Mouse (Mus musculus) MEL (cell line): Measurements from ENCODE around the gene Tmem251. TPM values are rescaled to one million over a fixed set of nuclear protein-coding genes. Genes with fewer than 3 reads are reported as not detected.

ENCODE experiments used
- DNase-seq: peaks from one replicate; pipeline ENCODE4 v3.0.0; 2011; ENCODE audit warnings: low read depth, low spot score
- H3K27ac ChIP-seq: 2 replicates; pipeline ENCODE4 v1.5.1; 2012; ENCODE audit warnings: low read depth, mild to moderate bottlenecking, control low read depth, low read length, moderate library complexity; ENCODE audit not compliant: control insufficient read depth
- H3K27me3 ChIP-seq, 2 experiments: fragments of 150-350 bp in 1 of 2; sonication (generic) in 1 of 2; 2 replicates each; pipeline ENCODE4 v1.6.1; 2012; ENCODE audit warnings: low read length in 2 of 2, mild to moderate bottlenecking in 2 of 2, improper control_type of control experiment in 1 of 2, moderate library complexity in 1 of 2; ENCODE audit not compliant: insufficient read depth in 2 of 2, control insufficient read depth in 1 of 2
- H3K36me3 ChIP-seq, 2 experiments: 2 replicates each; pipeline ENCODE4 v1.6.1; 2012 to 2014; ENCODE audit warnings: low read length in 2 of 2, improper control_type of control experiment in 1 of 2, inconsistent platforms in 1 of 2, mild to moderate bottlenecking in 1 of 2; ENCODE audit not compliant: insufficient read depth in 2 of 2, control insufficient read depth in 1 of 2
- H3K4me1 ChIP-seq, 2 experiments: fragments of 150-350 bp in 1 of 2; sonication (generic) in 1 of 2; 2 replicates each; pipeline ENCODE4 v1.6.1; 2012; ENCODE audit warnings: low read length in 2 of 2, improper control_type of control experiment in 1 of 2, mild to moderate bottlenecking in 1 of 2; ENCODE audit not compliant: insufficient read depth in 2 of 2, control insufficient read depth in 1 of 2
- H3K4me3 ChIP-seq, 2 experiments: fragments of 150-350 bp in 1 of 2; sonication (generic) in 1 of 2; 2 replicates each; pipeline ENCODE4 v1.5.1; 2012; ENCODE audit warnings: low read depth in 2 of 2, low read length in 2 of 2, mild to moderate bottlenecking in 2 of 2, moderate library complexity in 2 of 2, control low read depth in 1 of 2, improper control_type of control experiment in 1 of 2; ENCODE audit not compliant: control insufficient read depth in 1 of 2, insufficient read depth in 1 of 2
- H3K79me2 ChIP-seq: 2 replicates; pipeline ENCODE4 v1.6.1; 2012; ENCODE audit warnings: mild to moderate bottlenecking, low read length, moderate library complexity; ENCODE audit not compliant: control insufficient read depth, poor library complexity, insufficient read depth
- H3K9ac ChIP-seq: 2 replicates; pipeline ENCODE4 v1.6.1; 2012; ENCODE audit warnings: low read depth, mild to moderate bottlenecking, control low read depth, low read length, moderate library complexity; ENCODE audit not compliant: control insufficient read depth, poor library complexity, severe bottlenecking
- H3K9me3 ChIP-seq: fragments of 150-350 bp; sonication (generic); replicated peaks from 2 replicates; pipeline ENCODE4 v1.6.1; 2012; ENCODE audit warnings: mild to moderate bottlenecking, low read length, improper control_type of control experiment, moderate library complexity; ENCODE audit not compliant: insufficient read depth
- BHLHE40 ChIP-seq: IDR thresholded peaks from 2 replicates; pipeline ENCODE4 v1.6.1; 2012; ENCODE audit warnings: low read depth, mild to moderate bottlenecking, inconsistent platforms, low read length, improper control_type of control experiment, borderline replicate concordance
- EP300 ChIP-seq, 2 experiments: IDR thresholded peaks; 2 replicates each; pipeline ENCODE4 v1.6.1; 2011; ENCODE audit warnings: improper control_type of control experiment in 2 of 2, low read length in 2 of 2, low read depth in 1 of 2, mild to moderate bottlenecking in 1 of 2
- ETS1 ChIP-seq: IDR thresholded peaks from 2 replicates; pipeline ENCODE4 v1.6.1; 2012; ENCODE audit warnings: low read depth, mild to moderate bottlenecking, inconsistent platforms, low read length, improper control_type of control experiment, moderate library complexity
- GABPA ChIP-seq: IDR thresholded peaks from 2 replicates; pipeline ENCODE4 v1.6.1; 2012; ENCODE audit warnings: low read depth, mild to moderate bottlenecking, inconsistent platforms, low read length, improper control_type of control experiment, moderate library complexity
- GATA1 ChIP-seq: IDR thresholded peaks from 2 replicates; pipeline ENCODE4 v1.6.1; 2011; ENCODE audit warnings: low read depth, low read length, improper control_type of control experiment
- JUND ChIP-seq: IDR thresholded peaks from 2 replicates; pipeline ENCODE4 v1.6.1; 2011; ENCODE audit warnings: low read depth, mild to moderate bottlenecking, improper control_type of control experiment, low read length
- MAZ ChIP-seq: IDR thresholded peaks from 2 replicates; pipeline ENCODE4 v1.6.1; 2012; ENCODE audit warnings: low read depth, mild to moderate bottlenecking, inconsistent platforms, low read length, improper control_type of control experiment
- MYB ChIP-seq: IDR thresholded peaks from 2 replicates; pipeline ENCODE4 v1.6.1; 2011; ENCODE audit warnings: mild to moderate bottlenecking, low read depth, low read length, improper control_type of control experiment
- MYC ChIP-seq: IDR thresholded peaks from 2 replicates; pipeline ENCODE4 v1.6.1; 2011; ENCODE audit warnings: low read depth, mild to moderate bottlenecking, low read length, improper control_type of control experiment, moderate library complexity
- NELFE ChIP-seq: IDR thresholded peaks from 2 replicates; pipeline ENCODE4 v1.6.1; 2011; ENCODE audit warnings: low read depth, low read length, improper control_type of control experiment
- SIN3A ChIP-seq: IDR thresholded peaks from 2 replicates; pipeline ENCODE4 v1.6.1; 2012; ENCODE audit warnings: low read length, improper control_type of control experiment, inconsistent platforms
- TCF12 ChIP-seq: IDR thresholded peaks from 2 replicates; pipeline ENCODE4 v1.6.1; 2014; ENCODE audit warnings: low read depth, mild to moderate bottlenecking, inconsistent platforms, low read length, improper control_type of control experiment, moderate library complexity
- UBTF ChIP-seq: IDR thresholded peaks from 2 replicates; pipeline ENCODE4 v1.6.1; 2012; ENCODE audit warnings: low read depth, mild to moderate bottlenecking, inconsistent platforms, low read length, improper control_type of control experiment, moderate library complexity, borderline replicate concordance; ENCODE audit not compliant: insufficient read depth
- USF1 ChIP-seq: IDR thresholded peaks from 2 replicates; pipeline ENCODE4 v1.6.1; 2014; ENCODE audit warnings: low read depth, mild to moderate bottlenecking, inconsistent platforms, low read length, improper control_type of control experiment, moderate library complexity
- USF2 ChIP-seq, 2 experiments: IDR thresholded peaks; 2 replicates each; pipeline ENCODE4 v1.6.1; 2011 to 2012; ENCODE audit warnings: improper control_type of control experiment in 2 of 2, low read length in 2 of 2, borderline replicate concordance in 1 of 2, inconsistent platforms in 1 of 2, low read depth in 1 of 2, mild to moderate bottlenecking in 1 of 2; ENCODE audit not compliant: insufficient read depth in 1 of 2
- ZC3H11A ChIP-seq: IDR thresholded peaks from 2 replicates; pipeline ENCODE4 v1.6.1; 2012; ENCODE audit warnings: low read depth, mild to moderate bottlenecking, inconsistent platforms, low read length, improper control_type of control experiment
- ZKSCAN1 ChIP-seq: IDR thresholded peaks from 2 replicates; pipeline ENCODE4 v1.6.1; 2012; ENCODE audit warnings: low read depth, mild to moderate bottlenecking, inconsistent platforms, low read length, improper control_type of control experiment, moderate library complexity
- ZNF384 ChIP-seq: IDR thresholded peaks from 2 replicates; pipeline ENCODE4 v1.6.1; 2012; ENCODE audit warnings: low read depth, mild to moderate bottlenecking, inconsistent platforms, low read length, improper control_type of control experiment
- polyA plus RNA-seq, 2 experiments: library from polyadenylated mRNA; stranded (reverse) in 1 of 2; unstranded in 1 of 2; fragments of >175 nt in 1 of 2; fragments of >200 nt in 1 of 2; gene quantifications; 2 replicates each; pipeline versions ENCODE4 v1.2.1 to v1.2.4; 2012; ENCODE audit warnings: low replicate concordance in 2 of 2, low read depth in 1 of 2; ENCODE audit not compliant: insufficient read length in 2 of 2, insufficient read depth in 1 of 2, missing spikeins in 1 of 2
- total RNA-seq: library from RNA; depleted of rRNA; stranded (reverse); fragments of 300-350 nt; gene quantifications from 2 replicates; pipeline ENCODE4 v1.2.3, GENCODE M21; 2012

Gene Tmem251
- total and polyA plus RNA-seq, 3 experiments: 9.0 to 57.5 (median 11.4) TPM

GRCm38 (mm10) chr12:102722966-102723365 is 20.6 kb upstream of the Tmem251 start:
- Histone ChIP-seq H3K9me3 (no peaks in the 10 kb centered on the region), H3K27ac (no peak overlapping the region), H3K4me3 (no peak overlapping the region), H3K79me2 (no peaks in the 10 kb centered on the region), H3K36me3 (peaks cover 0 to 8% of the 10 kb centered on the region in 2 experiments; a peak in 2 of 4 replicates), H3K9ac (no peak overlapping the region), H3K27me3 (no peaks in the 10 kb centered on the region)
- no peak for DNase-seq
- TF ChIP-seq JUND (no peak), SIN3A (no peak), ZC3H11A (no peak), USF2 (IDR thresholded peaks at IDR 0.05; ENCODE audit: borderline replicate concordance in 1 of 2, insufficient read depth in 1 of 2, low read depth in 1 of 2, low read length in 2 of 2) (no peak), EP300 (IDR thresholded peaks at IDR 0.05; ENCODE audit: low read depth in 1 of 2, low read length in 2 of 2) (no peak), USF1 (no peak), NELFE (no peak), BHLHE40 (no peak), GABPA (no peak), TCF12 (no peak), MYC (no peak)
- TF ChIP-seq, all 39 proteins: peak for 0
- peaks cover 0 to 16% of the 10 kb centered on the region in 2 experiments; a peak in 2 of 4 replicates for H3K4me1 ChIP-seq

GRCm38 (mm10) chr12:102723861-102724260 is 19.7 kb upstream of the Tmem251 start:
- Histone ChIP-seq H3K9me3 (no peaks in the 10 kb centered on the region), H3K27ac (no peak overlapping the region), H3K4me3 (no peak overlapping the region), H3K4me1 (peaks cover 0 to 16% of the 10 kb centered on the region in 2 experiments; a peak in 2 of 4 replicates), H3K27me3 (no peaks in the 10 kb centered on the region), H3K36me3 (peaks cover 0 to 8% of the 10 kb centered on the region in 2 experiments; a peak in 2 of 4 replicates), H3K9ac (no peak overlapping the region), H3K79me2 (no peaks in the 10 kb centered on the region)
- no peak for TF ChIP-seq MYB
- no peak for TF ChIP-seq GATA1
- no peak for TF ChIP-seq EP300 (IDR thresholded peaks at IDR 0.05; ENCODE audit: low read depth in 1 of 2, low read length in 2 of 2)
- no peak for TF ChIP-seq UBTF
- no peak for TF ChIP-seq MAZ
- no peak for TF ChIP-seq GABPA
- no peak for TF ChIP-seq ETS1
- no peak for TF ChIP-seq ZNF384
- no peak for TF ChIP-seq ZKSCAN1
- DNase-seq: no peak
